Comparison of ENCODE assay signal across 18 mouse cellular contexts in the genomic region with DNA sequence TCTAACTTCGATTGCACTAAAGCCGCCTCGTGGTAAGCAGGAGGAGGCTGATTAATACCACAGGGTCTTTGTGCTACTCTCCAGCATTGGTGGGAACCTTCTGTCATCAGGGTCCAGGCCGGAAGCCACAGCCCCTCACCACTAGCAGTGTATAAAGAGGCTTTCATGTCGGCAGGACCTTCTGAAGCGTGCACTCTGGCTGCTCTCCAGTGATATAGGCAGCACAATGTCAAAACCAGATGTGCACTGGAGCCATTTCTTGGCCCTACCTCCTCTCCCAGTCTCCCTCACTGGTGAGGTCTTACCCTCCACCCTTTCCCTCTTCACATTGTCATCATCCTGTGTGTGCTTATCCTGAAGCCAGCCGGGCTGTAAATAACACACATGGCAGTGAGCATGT. TPM values are rescaled to one million over a fixed set of nuclear protein-coding genes. Genes with fewer than 3 reads are reported as not detected.
DNase-seq lines count a peak whose midpoint lies in the region; ATAC-seq lines count a peak whose summit lies in the region.
"Had no signal": no experiment of that assay in that cellular context is flagged by ENCODE, and none has a peak within 500 bp of the region (broad histone marks: within the 10 kb centered on the region; RNA-seq: fewer than 3 reads in every experiment).

No protein-coding gene starts in this region.

- H3K9ac ChIP-seq in heart, embryonic 11.5 days (ENCODE audit: low read depth, low read length): no peak overlapping the region
- no peak overlapping the region for H3K9ac ChIP-seq in lung, embryonic 16.5 days (ENCODE audit: low read length)
- H3K9ac ChIP-seq in stomach, embryonic 16.5 days (ENCODE audit: low read length): 0 out of 2 replicates have a peak overlapping the region, but pooled peaks have one; percentile 16
- H3K9ac ChIP-seq: hindbrain, embryonic 15.5 days; stomach, embryonic 15.5 days had no signal

- no peaks in the 10 kb centered on the region for H3K27me3 ChIP-seq in heart, embryonic 11.5 days (ENCODE audit: control insufficient read depth, insufficient read depth, low read length)
- H3K27me3 ChIP-seq in heart, embryonic 10.5 days (ENCODE audit: insufficient read depth, poor library complexity, severe bottlenecking): no peaks in the 10 kb centered on the region
- H3K27me3 ChIP-seq in lung, embryonic 16.5 days (ENCODE audit: control insufficient read depth, insufficient read depth, low read depth, low read length): no peaks in the 10 kb centered on the region
- no peaks in the 10 kb centered on the region for H3K27me3 ChIP-seq in limb, embryonic 10.5 days (ENCODE audit: low read depth, poor library complexity, severe bottlenecking)
- no peaks in the 10 kb centered on the region for H3K27me3 ChIP-seq in stomach, embryonic 16.5 days (ENCODE audit: control insufficient read depth, insufficient read depth, low read length)
- H3K27me3 ChIP-seq: hindbrain, embryonic 15.5 days; stomach, embryonic 15.5 days had no signal

- H3K9me3 ChIP-seq in heart, embryonic 11.5 days (replicated peaks; ENCODE audit: control insufficient read depth, low read length): no peaks in the 10 kb centered on the region
- no peaks in the 10 kb centered on the region for H3K9me3 ChIP-seq in heart, embryonic 10.5 days
- no peaks in the 10 kb centered on the region for H3K9me3 ChIP-seq in lung, embryonic 16.5 days (ENCODE audit: control insufficient read depth, low read length)
- H3K9me3 ChIP-seq in limb, embryonic 10.5 days (replicated peaks): no peaks in the 10 kb centered on the region
- no peaks in the 10 kb centered on the region for H3K9me3 ChIP-seq in stomach, embryonic 16.5 days (replicated peaks; ENCODE audit: control insufficient read depth, low read length)
- H3K9me3 ChIP-seq: hindbrain, embryonic 15.5 days; midbrain, embryonic 10.5 days; stomach, embryonic 15.5 days had no signal

- no peaks in the 10 kb centered on the region; the same call in 1 of the 2 replicates for H3K4me1 ChIP-seq in heart, embryonic 11.5 days (ENCODE audit: control insufficient read depth, insufficient read depth, low read length)
- no peaks in the 10 kb centered on the region for H3K4me1 ChIP-seq in heart, embryonic 10.5 days
- H3K4me1 ChIP-seq in lung, embryonic 16.5 days (replicated peaks; ENCODE audit: control insufficient read depth, insufficient read depth, low read length): no peaks in the 10 kb centered on the region; the same call in 1 of the 2 replicates
- H3K4me1 ChIP-seq in limb, embryonic 10.5 days: peaks cover 9% of the 10 kb centered on the region
- peaks cover 4% of the 10 kb centered on the region; the same call in 1 of the 2 replicates for H3K4me1 ChIP-seq in stomach, embryonic 16.5 days (ENCODE audit: control insufficient read depth, insufficient read depth, low read length)
- H3K4me1 ChIP-seq: hindbrain, embryonic 15.5 days; midbrain, embryonic 10.5 days; stomach, embryonic 15.5 days had no signal

- 67% methylated on average over 7 of the region's 7 CpGs for WGBS in heart, embryonic 11.5 days (ENCODE audit: insufficient replicate concordance)
- WGBS in heart, embryonic 10.5 days: 69% methylated on average over 7 of the region's 7 CpGs
- WGBS in lung, embryonic 16.5 days: 50% methylated on average over 7 of the region's 7 CpGs
- 66% methylated on average over 7 of the region's 7 CpGs for WGBS in limb, embryonic 10.5 days
- WGBS in stomach, embryonic 16.5 days: 67% methylated on average over 7 of the region's 7 CpGs

- no peak overlapping the region for H3K4me3 ChIP-seq in heart, embryonic 11.5 days (ENCODE audit: low read depth, low read length)
- no peak overlapping the region for H3K4me3 ChIP-seq in heart, embryonic 10.5 days
- no peak overlapping the region for H3K4me3 ChIP-seq in lung, embryonic 16.5 days (ENCODE audit: low read length)
- H3K4me3 ChIP-seq in limb, embryonic 10.5 days: no peak overlapping the region
- no peak overlapping the region for H3K4me3 ChIP-seq in stomach, embryonic 16.5 days (replicated peaks; ENCODE audit: low read length)
- H3K4me3 ChIP-seq: hindbrain, embryonic 15.5 days; midbrain, embryonic 10.5 days; stomach, embryonic 15.5 days had no signal

- H3K36me3 ChIP-seq in heart, embryonic 11.5 days (ENCODE audit: control insufficient read depth, insufficient read depth, low read length): no peaks in the 10 kb centered on the region
- H3K36me3 ChIP-seq in heart, embryonic 10.5 days: no peaks in the 10 kb centered on the region
- H3K36me3 ChIP-seq in lung, embryonic 16.5 days (ENCODE audit: control insufficient read depth, insufficient read depth, low read length): no peaks in the 10 kb centered on the region
- no peaks in the 10 kb centered on the region for H3K36me3 ChIP-seq in limb, embryonic 10.5 days
- H3K36me3 ChIP-seq in stomach, embryonic 16.5 days (ENCODE audit: control insufficient read depth, insufficient read depth, low read length): no peaks in the 10 kb centered on the region
- H3K36me3 ChIP-seq: hindbrain, embryonic 15.5 days; midbrain, embryonic 10.5 days; stomach, embryonic 15.5 days had no signal

- H3K4me2 ChIP-seq in heart, embryonic 11.5 days: no peak overlapping the region
- H3K4me2 ChIP-seq in lung, embryonic 16.5 days (ENCODE audit: low read depth, low read length): no peak overlapping the region
- no peak overlapping the region for H3K4me2 ChIP-seq in stomach, embryonic 16.5 days (ENCODE audit: low read depth, low read length)
- H3K4me2 ChIP-seq: hindbrain, embryonic 15.5 days; liver, embryonic 11.5 days; stomach, embryonic 15.5 days had no signal

- ATAC-seq in heart, embryonic 11.5 days (replicated peaks; ENCODE audit: insufficient number of reproducible peaks, low FRiP score, low TSS enrichment): no peak; the same call in 1 of the 2 replicates
- ATAC-seq in lung, embryonic 16.5 days (ENCODE audit: low read depth): peak; percentile 36; the same call in 1 of the 2 replicates
- ATAC-seq in stomach, embryonic 16.5 days (ENCODE audit: insufficient read depth, low FRiP score): no peak
- ATAC-seq: forebrain, embryonic 14.5 days; lung, postnatal 0 days had no signal

- H3K27ac ChIP-seq in heart, embryonic 11.5 days (ENCODE audit: low read depth, low read length): peak overlapping the region; percentile 22; the same call in 1 of the 2 replicates
- H3K27ac ChIP-seq in heart, embryonic 10.5 days: no peak overlapping the region
- H3K27ac ChIP-seq in lung, embryonic 16.5 days (ENCODE audit: low read length): no peak overlapping the region
- H3K27ac ChIP-seq in limb, embryonic 10.5 days: peak overlapping the region; percentile 19
- H3K27ac ChIP-seq in stomach, embryonic 16.5 days (ENCODE audit: low read length): no peak overlapping the region
- H3K27ac ChIP-seq: hindbrain, embryonic 15.5 days; midbrain, embryonic 10.5 days; stomach, embryonic 15.5 days had no signal

- no peak for DNase-seq in heart, embryonic 10.5 days (ENCODE audit: low spot score)
- DNase-seq in lung, postnatal 14 days: no peak
- peak; percentile 37 for DNase-seq in limb, embryonic 10.5 days (ENCODE audit: low spot score)
- DNase-seq in adrenal gland, postnatal 14 days: no peak
- DNase-seq in cerebellum, postnatal 25 days: no peak
- DNase-seq: adrenal gland, adult 2 months; cerebellum, adult 9-11 months; gastrocnemius, postnatal 25 days; thymus, postnatal 36 days had no signal

RNA-seq across cellular contexts. Expression of gene Pde7b, which starts 24.2 kb away (rescaled TPM):
- 9.7 and 12.1 TPM in 2 replicates for polyA plus RNA-seq in heart, embryonic 11.5 days (2014; fragmentation: Nextera tagmentation; extraction: Ambion mirVana)
- polyA plus RNA-seq in heart, embryonic 10.5 days (2016; fragmentation: Nextera tagmentation; extraction: Ambion mirVana): 4.2 and 6.6 TPM in 2 replicates
- 3.3 and 3.6 TPM in 2 replicates for polyA plus RNA-seq in lung, embryonic 16.5 days (2015; fragmentation: Nextera tagmentation; extraction: Ambion mirVana)
- 0.80 and 2.1 TPM in 2 replicates for polyA plus RNA-seq in limb, embryonic 10.5 days (2016; fragmentation: Nextera tagmentation; extraction: Ambion mirVana)
- polyA plus RNA-seq in stomach, embryonic 16.5 days (2015; fragmentation: Nextera tagmentation; extraction: Ambion mirVana): 2.4 and 3.3 TPM in 2 replicates
- total RNA-seq in adrenal gland, postnatal 14 days (2021): 17.4 and 19.0 TPM in 2 replicates

Comparison
In these comparisons a context has a peak if more than half of its experiments do, and no peak if none do; other contexts are left out.
1. H3K27ac ChIP-seq: peak in heart, embryonic 11.5 days (single experiment) and limb, embryonic 10.5 days (single experiment); none in heart, embryonic 10.5 days (single experiment), lung, embryonic 16.5 days (single experiment) and stomach, embryonic 16.5 days (single experiment).